Mouse (Mus musculus) liver, postnatal 0 days (tissue): ENCODE measurements at regions not wholly inside any gene's neighbourhood (a gene's known extent, or its start where the extent isn't known, plus 50 kb on each side); places are given as distances from the start of the nearest gene placed in this dataset.

ENCODE experiments used
- CTCF ChIP-seq: sonication (generic); IDR thresholded peaks from 2 replicates; pipeline ENCODE4 v1.5.1; 2016; ENCODE audit warnings: antibody characterized with exemption, low read depth
- EP300 ChIP-seq: IDR thresholded peaks from 2 replicates; pipeline ENCODE4 v1.6.1; 2016; ENCODE audit warnings: antibody characterized with exemption, low read depth, mild to moderate bottlenecking

DNA sequence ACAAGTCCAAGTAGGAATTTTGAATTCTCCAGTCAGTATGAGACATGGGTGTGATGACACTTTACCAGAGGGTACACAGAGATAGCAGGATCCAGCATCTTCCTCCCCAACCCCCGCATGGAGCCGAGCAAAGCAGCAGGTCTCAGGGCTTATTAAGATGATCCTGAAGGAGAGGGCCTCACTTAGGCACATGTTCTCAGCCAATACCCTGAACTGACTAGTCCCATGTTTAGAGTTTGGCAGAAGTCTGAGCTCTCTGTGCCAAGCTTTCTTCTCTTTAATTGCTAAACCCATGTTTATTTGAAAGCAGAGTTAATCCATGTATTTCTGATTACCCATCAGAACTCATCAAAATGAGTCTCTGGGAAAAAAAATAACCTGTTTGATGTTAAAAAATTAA lies 402.0 kb downstream of the Atp6ap1l start:
- TF ChIP-seq CTCF, result no peak
- TF ChIP-seq EP300, result no peak
